Mouse (Mus musculus): ENCODE results near the gene Amn. TPM values are rescaled to one million over a fixed set of nuclear protein-coding genes. Genes with fewer than 3 reads are reported as not detected.

The Amn gene
- polyA plus RNA-seq, 1 experiment = not detected

GRCm38 (mm10) chr12:111324949-111325348, 54.1 kb downstream of the Amn start:
- TF ChIP-seq POLR2A (IDR thresholded peaks at IDR 0.05; ENCODE audit: insufficient read depth, low read depth, low read length) = no peak
- TF ChIP-seq CTCF (IDR thresholded peaks at IDR 0.05; ENCODE audit: insufficient read depth, low read depth, low read length) = no peak
- Histone ChIP-seq H3K27ac (ENCODE audit: insufficient read depth, low read depth, low read length) (no peak overlapping the region), H3K4me1 (ENCODE audit: control insufficient read depth, insufficient read depth, low read length) (peaks cover 2% of the 10 kb centered on the region; the same call in 1 of the 2 replicates), H3K4me3 (ENCODE audit: insufficient read depth, low read depth, low read length) (no peak overlapping the region)
- 96% methylated on average over 12 of the region's 12 CpGs for WGBS

- no peak for TF ChIP-seq POLR2A (IDR thresholded peaks at IDR 0.05; ENCODE audit: insufficient read depth, low read depth, low read length)
- TF ChIP-seq CTCF (IDR thresholded peaks at IDR 0.05; ENCODE audit: insufficient read depth, low read depth, low read length) = no peak
- 90% methylated on average over 18 of the region's 18 CpGs for WGBS
These were observed 55.0 kb downstream of the Amn start for GRCm38 (mm10) chr12:111325744-111326424.

More at GRCm38 (mm10) chr12:111325744-111326424, 55.0 kb downstream of the Amn start:
- H3K4me3 ChIP-seq (ENCODE audit: insufficient read depth, low read depth, low read length) = no peak overlapping the region
- no peak overlapping the region for H3K27ac ChIP-seq (ENCODE audit: insufficient read depth, low read depth, low read length)
- peaks cover 2% of the 10 kb centered on the region; the same call in 1 of the 2 replicates for H3K4me1 ChIP-seq (ENCODE audit: control insufficient read depth, insufficient read depth, low read length)

Other genes with a start within 250 kb of the Amn start
- gene Rcor1, start 231.7 kb upstream of the Amn start, polyA plus RNA-seq (2012; ENCODE audit: insufficient read depth, insufficient read length, low replicate concordance, missing spikeins) = not detected in 2 replicates
- gene Traf3, start 104.7 kb upstream of the Amn start, polyA plus RNA-seq (2012; ENCODE audit: insufficient read depth, insufficient read length, low replicate concordance, missing spikeins) = not detected in 2 replicates
- not detected in 2 replicates for gene 4930595D18Rik, start 86.6 kb upstream of the Amn start, polyA plus RNA-seq (2012; ENCODE audit: insufficient read depth, insufficient read length, low replicate concordance, missing spikeins)
- gene Cdc42bpb, start 106.6 kb downstream of the Amn start, polyA plus RNA-seq (2012; ENCODE audit: insufficient read depth, insufficient read length, low replicate concordance, missing spikeins) = not detected in 2 replicates
- gene Lbhd2, start 135.7 kb downstream of the Amn start, polyA plus RNA-seq (2012; ENCODE audit: insufficient read depth, insufficient read length, low replicate concordance, missing spikeins) = not detected in 2 replicates
- gene Exoc3l4, start 145.9 kb downstream of the Amn start, polyA plus RNA-seq (2012; ENCODE audit: insufficient read depth, insufficient read length, low replicate concordance, missing spikeins) = not detected in 2 replicates
- gene Tnfaip2, start 171.4 kb downstream of the Amn start, polyA plus RNA-seq (2012; ENCODE audit: insufficient read depth, insufficient read length, low replicate concordance, missing spikeins) = not detected in 2 replicates
- not detected in 2 replicates for gene Gm266, start 214.7 kb downstream of the Amn start, polyA plus RNA-seq (2012; ENCODE audit: insufficient read depth, insufficient read length, low replicate concordance, missing spikeins)

Data from olfactory bulb, adult 2 months (tissue).